Comparison of ENCODE assay signal across 28 mouse cellular contexts in genomic region chr3:84396240-84396639, GRCm38 (mm10).
"Had no signal": no experiment of that assay in that cellular context is flagged by ENCODE, and none has a peak within 500 bp of the region (broad histone marks: within the 10 kb centered on the region; RNA-seq: fewer than 3 reads in every experiment).

No protein-coding gene starts in this region.

- H3K4me1 ChIP-seq: limb, embryonic 10.5 days; limb, embryonic 12.5 days; limb, embryonic 13.5 days; limb, embryonic 15.5 days; liver, embryonic 12.5 days; liver, embryonic 15.5 days; midbrain, embryonic 12.5 days; neural tube, embryonic 12.5 days; neural tube, embryonic 13.5 days had no signal

- H3K4me3 ChIP-seq: left cerebral cortex, adult 2 months; limb, embryonic 10.5 days; limb, embryonic 12.5 days; limb, embryonic 13.5 days; limb, embryonic 15.5 days; liver, embryonic 12.5 days; liver, embryonic 13.5 days; liver, embryonic 15.5 days; megakaryocyte, embryonic 14.5 days; midbrain, embryonic 10.5 days; midbrain, embryonic 12.5 days; midbrain, embryonic 13.5 days; midbrain, embryonic 15.5 days; myocyte; neural tube, embryonic 12.5 days; neural tube, embryonic 13.5 days had no signal

- DNase-seq: layer of hippocampus, postnatal 36 days; left cerebral cortex, postnatal 4 days; liver; liver, embryonic 13.5 days; liver, postnatal 0 days; lung, adult 18-20 months; lung, adult 2 months; midbrain, embryonic 14.5 days had no signal

- H3K27ac ChIP-seq: left cerebral cortex, adult 2 months; limb, embryonic 10.5 days; limb, embryonic 12.5 days; limb, embryonic 13.5 days; limb, embryonic 15.5 days; liver, embryonic 12.5 days; liver, embryonic 13.5 days; liver, embryonic 14.5 days; liver, embryonic 15.5 days; macrophage; midbrain, embryonic 10.5 days; midbrain, embryonic 12.5 days; midbrain, embryonic 13.5 days; midbrain, embryonic 15.5 days; neural tube, embryonic 12.5 days; neural tube, embryonic 13.5 days had no signal

- H3K36me3 ChIP-seq: limb, embryonic 10.5 days; limb, embryonic 12.5 days; limb, embryonic 13.5 days; limb, embryonic 15.5 days; liver, embryonic 12.5 days; liver, embryonic 13.5 days; liver, embryonic 15.5 days; midbrain, embryonic 10.5 days; midbrain, embryonic 12.5 days; midbrain, embryonic 13.5 days; midbrain, embryonic 15.5 days; neural tube, embryonic 12.5 days; neural tube, embryonic 13.5 days had no signal

- H3K9me3 ChIP-seq: limb, embryonic 10.5 days; limb, embryonic 13.5 days; limb, embryonic 15.5 days; liver, embryonic 12.5 days; liver, embryonic 13.5 days; liver, embryonic 15.5 days; midbrain, embryonic 10.5 days; midbrain, embryonic 12.5 days; midbrain, embryonic 13.5 days; midbrain, embryonic 15.5 days; neural tube, embryonic 12.5 days; neural tube, embryonic 13.5 days had no signal

- ATAC-seq: liver, embryonic 12.5 days; liver, postnatal 0 days; midbrain, embryonic 13.5 days; midbrain, embryonic 15.5 days; midbrain, embryonic 16.5 days had no signal

- H3K9ac ChIP-seq: limb, embryonic 12.5 days; limb, embryonic 13.5 days; limb, embryonic 15.5 days; liver, embryonic 12.5 days; liver, embryonic 13.5 days; liver, embryonic 14.5 days; liver, embryonic 15.5 days; liver, postnatal 0 days; midbrain, embryonic 12.5 days; midbrain, embryonic 13.5 days; midbrain, embryonic 15.5 days; neural tube, embryonic 12.5 days; neural tube, embryonic 13.5 days had no signal

- H3K4me2 ChIP-seq: limb, embryonic 12.5 days; limb, embryonic 13.5 days; limb, embryonic 15.5 days; liver, embryonic 11.5 days; liver, embryonic 12.5 days; liver, embryonic 13.5 days; liver, embryonic 15.5 days; midbrain, embryonic 11.5 days; midbrain, embryonic 12.5 days; midbrain, embryonic 13.5 days; midbrain, embryonic 15.5 days; neural tube, embryonic 12.5 days; neural tube, embryonic 13.5 days had no signal

- H3K27me3 ChIP-seq: limb, embryonic 12.5 days; limb, embryonic 13.5 days; limb, embryonic 15.5 days; midbrain, embryonic 12.5 days; midbrain, embryonic 13.5 days; midbrain, embryonic 15.5 days; neural tube, embryonic 12.5 days; neural tube, embryonic 13.5 days had no signal
